Mouse (Mus musculus): Measurements from ENCODE around the gene Kcnj3.

- TF ChIP-seq POLR2A (IDR thresholded peaks at IDR 0.05; ENCODE audit: extremely low read depth, insufficient read depth, low read length) (no peak), CTCF (IDR thresholded peaks at IDR 0.05; ENCODE audit: low read depth, low read length) (no peak)
Measured at GRCm38 (mm10) chr2:55469141-55469540, 33.4 kb downstream of the Kcnj3 start.
